Mouse (Mus musculus) MEL (cell line): ENCODE data around the gene Prr3. TPM values are rescaled to one million over a fixed set of nuclear protein-coding genes. Genes with fewer than 3 reads are reported as not detected.

Experiments
- DNase-seq: peaks from one replicate; pipeline ENCODE4 v3.0.0; 2011; ENCODE audit warnings: low read depth, low spot score
- H3K27ac ChIP-seq: 2 replicates; pipeline ENCODE4 v1.5.1; 2012; ENCODE audit warnings: low read depth, mild to moderate bottlenecking, control low read depth, low read length, moderate library complexity; ENCODE audit not compliant: control insufficient read depth
- H3K27me3 ChIP-seq, 2 experiments: fragments of 150-350 bp in 1 of 2; sonication (generic) in 1 of 2; 2 replicates each; pipeline ENCODE4 v1.6.1; 2012; ENCODE audit warnings: low read length in 2 of 2, mild to moderate bottlenecking in 2 of 2, improper control_type of control experiment in 1 of 2, moderate library complexity in 1 of 2; ENCODE audit not compliant: insufficient read depth in 2 of 2, control insufficient read depth in 1 of 2
- H3K36me3 ChIP-seq, 2 experiments: 2 replicates each; pipeline ENCODE4 v1.6.1; 2012 to 2014; ENCODE audit warnings: low read length in 2 of 2, improper control_type of control experiment in 1 of 2, inconsistent platforms in 1 of 2, mild to moderate bottlenecking in 1 of 2; ENCODE audit not compliant: insufficient read depth in 2 of 2, control insufficient read depth in 1 of 2
- H3K4me1 ChIP-seq, 2 experiments: fragments of 150-350 bp in 1 of 2; sonication (generic) in 1 of 2; 2 replicates each; pipeline ENCODE4 v1.6.1; 2012; ENCODE audit warnings: low read length in 2 of 2, improper control_type of control experiment in 1 of 2, mild to moderate bottlenecking in 1 of 2; ENCODE audit not compliant: insufficient read depth in 2 of 2, control insufficient read depth in 1 of 2
- H3K4me3 ChIP-seq, 2 experiments: fragments of 150-350 bp in 1 of 2; sonication (generic) in 1 of 2; 2 replicates each; pipeline ENCODE4 v1.5.1; 2012; ENCODE audit warnings: low read depth in 2 of 2, low read length in 2 of 2, mild to moderate bottlenecking in 2 of 2, moderate library complexity in 2 of 2, control low read depth in 1 of 2, improper control_type of control experiment in 1 of 2; ENCODE audit not compliant: control insufficient read depth in 1 of 2, insufficient read depth in 1 of 2
- H3K79me2 ChIP-seq: 2 replicates; pipeline ENCODE4 v1.6.1; 2012; ENCODE audit warnings: mild to moderate bottlenecking, low read length, moderate library complexity; ENCODE audit not compliant: control insufficient read depth, poor library complexity, insufficient read depth
- H3K9ac ChIP-seq: 2 replicates; pipeline ENCODE4 v1.6.1; 2012; ENCODE audit warnings: low read depth, mild to moderate bottlenecking, control low read depth, low read length, moderate library complexity; ENCODE audit not compliant: control insufficient read depth, poor library complexity, severe bottlenecking
- H3K9me3 ChIP-seq: fragments of 150-350 bp; sonication (generic); replicated peaks from 2 replicates; pipeline ENCODE4 v1.6.1; 2012; ENCODE audit warnings: mild to moderate bottlenecking, low read length, improper control_type of control experiment, moderate library complexity; ENCODE audit not compliant: insufficient read depth
- BHLHE40 ChIP-seq: IDR thresholded peaks from 2 replicates; pipeline ENCODE4 v1.6.1; 2012; ENCODE audit warnings: low read depth, mild to moderate bottlenecking, inconsistent platforms, low read length, improper control_type of control experiment, borderline replicate concordance
- CHD1 ChIP-seq: IDR thresholded peaks from 2 replicates; pipeline ENCODE4 v1.6.1; 2012; ENCODE audit warnings: low read depth, mild to moderate bottlenecking, inconsistent platforms, low read length, improper control_type of control experiment
- E2F4 ChIP-seq: IDR thresholded peaks from 2 replicates; pipeline ENCODE4 v1.6.1; 2011; ENCODE audit warnings: low read depth, low read length, improper control_type of control experiment, borderline replicate concordance
- ELF1 ChIP-seq: IDR thresholded peaks from 2 replicates; pipeline ENCODE4 v1.6.1; 2014; ENCODE audit warnings: low read depth, mild to moderate bottlenecking, inconsistent platforms, low read length, improper control_type of control experiment, moderate library complexity
- EP300 ChIP-seq, 2 experiments: IDR thresholded peaks; 2 replicates each; pipeline ENCODE4 v1.6.1; 2011; ENCODE audit warnings: improper control_type of control experiment in 2 of 2, low read length in 2 of 2, low read depth in 1 of 2, mild to moderate bottlenecking in 1 of 2
- GABPA ChIP-seq: IDR thresholded peaks from 2 replicates; pipeline ENCODE4 v1.6.1; 2012; ENCODE audit warnings: low read depth, mild to moderate bottlenecking, inconsistent platforms, low read length, improper control_type of control experiment, moderate library complexity
- HCFC1 ChIP-seq: IDR thresholded peaks from 2 replicates; pipeline ENCODE4 v1.6.1; 2012; ENCODE audit warnings: low read depth, mild to moderate bottlenecking, inconsistent platforms, low read length, improper control_type of control experiment, moderate library complexity
- JUND ChIP-seq: IDR thresholded peaks from 2 replicates; pipeline ENCODE4 v1.6.1; 2011; ENCODE audit warnings: low read depth, mild to moderate bottlenecking, improper control_type of control experiment, low read length
- KAT2A ChIP-seq: conservative IDR thresholded peaks from 2 replicates; pipeline ENCODE4 v1.6.1; 2012; ENCODE audit warnings: low read depth, low read length, improper control_type of control experiment, inconsistent platforms
- MAX ChIP-seq: IDR thresholded peaks from 2 replicates; pipeline ENCODE4 v1.6.1; 2011; ENCODE audit warnings: low read length, improper control_type of control experiment
- MXI1 ChIP-seq: IDR thresholded peaks from 2 replicates; pipeline ENCODE4 v1.6.1; 2011; ENCODE audit warnings: mild to moderate bottlenecking, low read depth, low read length, improper control_type of control experiment
- MYC ChIP-seq: IDR thresholded peaks from 2 replicates; pipeline ENCODE4 v1.6.1; 2011; ENCODE audit warnings: low read depth, mild to moderate bottlenecking, low read length, improper control_type of control experiment, moderate library complexity
- RCOR1 ChIP-seq: IDR thresholded peaks from 2 replicates; pipeline ENCODE4 v1.6.1; 2012; ENCODE audit warnings: low read depth, mild to moderate bottlenecking, inconsistent platforms, low read length, improper control_type of control experiment
- TAL1 ChIP-seq: IDR thresholded peaks from 2 replicates; pipeline ENCODE4 v1.6.1; 2012; ENCODE audit warnings: mild to moderate bottlenecking, inconsistent platforms, low read length, moderate library complexity, mixed read lengths
- TCF12 ChIP-seq: IDR thresholded peaks from 2 replicates; pipeline ENCODE4 v1.6.1; 2014; ENCODE audit warnings: low read depth, mild to moderate bottlenecking, inconsistent platforms, low read length, improper control_type of control experiment, moderate library complexity
- USF1 ChIP-seq: IDR thresholded peaks from 2 replicates; pipeline ENCODE4 v1.6.1; 2014; ENCODE audit warnings: low read depth, mild to moderate bottlenecking, inconsistent platforms, low read length, improper control_type of control experiment, moderate library complexity
- USF2 ChIP-seq, 2 experiments: IDR thresholded peaks; 2 replicates each; pipeline ENCODE4 v1.6.1; 2011 to 2012; ENCODE audit warnings: improper control_type of control experiment in 2 of 2, low read length in 2 of 2, borderline replicate concordance in 1 of 2, inconsistent platforms in 1 of 2, low read depth in 1 of 2, mild to moderate bottlenecking in 1 of 2; ENCODE audit not compliant: insufficient read depth in 1 of 2
- ZC3H11A ChIP-seq: IDR thresholded peaks from 2 replicates; pipeline ENCODE4 v1.6.1; 2012; ENCODE audit warnings: low read depth, mild to moderate bottlenecking, inconsistent platforms, low read length, improper control_type of control experiment
- ZNF384 ChIP-seq: IDR thresholded peaks from 2 replicates; pipeline ENCODE4 v1.6.1; 2012; ENCODE audit warnings: low read depth, mild to moderate bottlenecking, inconsistent platforms, low read length, improper control_type of control experiment
- polyA plus RNA-seq, 2 experiments: library from polyadenylated mRNA; stranded (reverse) in 1 of 2; unstranded in 1 of 2; fragments of >175 nt in 1 of 2; fragments of >200 nt in 1 of 2; gene quantifications; 2 replicates each; pipeline versions ENCODE4 v1.2.1 to v1.2.4; 2012; ENCODE audit warnings: low replicate concordance in 2 of 2, low read depth in 1 of 2; ENCODE audit not compliant: insufficient read length in 2 of 2, insufficient read depth in 1 of 2, missing spikeins in 1 of 2
- total RNA-seq: library from RNA; depleted of rRNA; stranded (reverse); fragments of 300-350 nt; gene quantifications from 2 replicates; pipeline ENCODE4 v1.2.3, GENCODE M21; 2012

Prr3 gene
- total and polyA plus RNA-seq, 3 experiments, result 13.8 to 48.1 TPM; not detected in 1

DNA sequence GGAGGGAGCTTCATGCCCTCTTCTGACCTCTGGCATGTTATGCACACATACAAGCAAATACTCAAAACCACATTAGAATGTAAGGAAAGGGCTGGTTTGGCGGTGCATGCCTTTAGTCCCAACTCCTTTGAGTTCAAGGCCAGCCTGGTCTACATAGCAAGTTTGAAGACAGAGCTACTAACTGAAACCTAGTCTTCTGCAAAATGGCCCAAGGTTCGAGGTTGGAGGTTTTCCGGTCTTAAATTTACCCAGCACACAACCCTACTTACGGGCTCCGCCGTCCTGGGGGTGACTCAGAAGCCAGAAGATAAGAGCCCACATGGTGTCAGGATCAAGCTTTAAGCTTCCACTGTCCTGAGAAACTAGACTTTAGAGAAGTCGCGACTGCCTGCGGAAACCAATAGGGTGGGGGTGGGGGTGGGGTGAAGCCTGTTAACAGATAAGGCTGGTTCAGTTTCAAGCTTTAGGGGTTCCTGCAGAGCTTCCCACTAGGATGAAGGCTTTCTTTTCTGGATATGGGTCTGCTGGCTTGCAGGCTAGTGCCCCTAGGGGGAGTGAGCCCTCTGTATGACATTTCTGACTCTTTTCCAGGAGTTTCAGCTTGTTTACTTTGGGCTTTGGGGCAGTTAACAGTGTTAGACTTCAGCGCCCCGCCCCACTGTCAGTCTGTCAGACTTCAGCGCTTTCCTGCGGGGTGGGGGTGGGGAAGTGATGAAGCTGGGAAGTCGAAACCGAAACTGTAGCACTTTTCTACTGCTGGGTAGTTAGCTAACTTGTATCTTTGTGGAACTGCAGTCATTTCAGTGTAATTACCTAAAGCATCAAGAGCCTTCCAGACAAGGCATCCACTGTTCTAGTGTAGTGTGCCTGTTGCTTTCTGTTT lies 40.4 kb upstream of the Prr3 start, which contains the start of gene H2-T24 (continued):
- TF ChIP-seq ZNF384 (no peak), HCFC1 (peak; percentile 58), EP300 (IDR thresholded peaks at IDR 0.05; ENCODE audit: low read depth in 1 of 2, low read length in 2 of 2) (peak; percentile 16 to 65; a peak in 3 of 4 replicates), MXI1 (peak; percentile 89), JUND (peak; percentile 79; the same call in 1 of the 2 replicates), ELF1 (0 out of 2 replicates have a peak, but pooled peaks have one; percentile 7), KAT2A (no peak), TCF12 (no peak; the same call in 1 of the 2 replicates)

- peak; percentile 34 for DNase-seq
- TF ChIP-seq GABPA, result no peak
- TF ChIP-seq RCOR1, result no peak
- TF ChIP-seq USF1, result peak; percentile 68
- peak; percentile 90 for TF ChIP-seq MAX
- TF ChIP-seq MYC, result peak; percentile 97
- no peak for TF ChIP-seq USF2 (IDR thresholded peaks at IDR 0.05; ENCODE audit: borderline replicate concordance in 1 of 2, insufficient read depth in 1 of 2, low read depth in 1 of 2, low read length in 2 of 2)
- no peak for TF ChIP-seq EP300 (IDR thresholded peaks at IDR 0.05; ENCODE audit: low read depth in 1 of 2, low read length in 2 of 2)
- TF ChIP-seq TCF12, result no peak
- no peak for TF ChIP-seq CHD1
- TF ChIP-seq E2F4, result no peak
- TF ChIP-seq TAL1, result no peak
- no peak for TF ChIP-seq BHLHE40
- TF ChIP-seq MXI1, result peak; percentile 90
- TF ChIP-seq ZC3H11A, result no peak
- TF ChIP-seq, all 39 proteins: peak for 4
- no peaks in the 10 kb centered on the region for H3K9me3 ChIP-seq
- H3K27me3 ChIP-seq, result no peaks in the 10 kb centered on the region
- H3K4me3 ChIP-seq, result peak overlapping the region; percentile 52
- H3K36me3 ChIP-seq, result peaks cover 13 to 58% of the 10 kb centered on the region in 2 experiments
- peaks cover 77% of the 10 kb centered on the region for H3K79me2 ChIP-seq
- peak overlapping the region; percentile 97 for H3K27ac ChIP-seq
- peaks cover 26 to 59% of the 10 kb centered on the region in 2 experiments for H3K4me1 ChIP-seq
- peak overlapping the region; percentile 60 for H3K9ac ChIP-seq
Observed at GRCm38 (mm10) chr17:36019519-36019918, 39.5 kb upstream of the Prr3 start.
